Mouse (Mus musculus): ENCODE results near the gene St7. TPM values are rescaled to one million over a fixed set of nuclear protein-coding genes. Genes with fewer than 3 reads are reported as not detected.

St7 gene
- polyA plus RNA-seq, 1 experiment: 8.4 TPM

DNA sequence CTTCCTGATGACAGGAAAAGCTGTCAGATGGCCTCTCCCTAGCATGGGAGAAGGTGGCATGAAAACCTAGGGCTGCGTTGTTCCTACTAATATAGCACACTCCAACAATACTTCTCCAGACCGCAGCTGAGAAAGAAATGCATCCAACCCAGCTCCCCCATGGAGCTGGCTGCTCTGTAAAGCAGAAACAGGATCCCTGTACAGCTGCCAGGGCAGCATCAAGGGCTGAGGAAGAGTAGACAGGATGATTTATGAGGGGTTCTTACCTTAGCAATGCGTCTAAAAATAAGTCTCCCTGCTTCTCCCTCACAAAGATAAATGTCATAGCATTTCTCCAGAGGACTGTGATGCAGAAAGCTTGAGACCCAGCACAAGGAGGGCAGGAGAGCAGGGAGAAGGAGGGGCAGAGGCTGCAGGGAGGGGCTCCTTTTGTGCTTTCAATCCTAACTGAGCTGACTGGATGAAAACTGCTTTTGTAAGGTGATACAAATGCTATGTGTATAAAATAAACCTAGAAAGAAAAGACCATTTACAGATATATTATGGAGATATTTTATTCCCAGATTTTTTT lies 124.2 kb downstream of the St7 start:
- no peak overlapping the region for H3K4me3 ChIP-seq (ENCODE audit: insufficient read depth, poor library complexity, severe bottlenecking)
- no peak overlapping the region for H3ac ChIP-seq (ENCODE audit: control insufficient read depth, insufficient read length, low read depth)
- H3K36me3 ChIP-seq (ENCODE audit: control insufficient read depth, insufficient read depth): no peaks in the 10 kb centered on the region
- no peaks in the 10 kb centered on the region for H3K79me2 ChIP-seq (ENCODE audit: control insufficient read depth, insufficient read depth)
- TF ChIP-seq USF1 (IDR thresholded peaks at IDR 0.05; ENCODE audit: low read depth) (no peak), MAX (IDR thresholded peaks at IDR 0.05) (no peak), MYOG (IDR thresholded peaks at IDR 0.05; ENCODE audit: control insufficient read depth, extremely low read depth, insufficient read length) (no peak), CTCF (IDR thresholded peaks at IDR 0.05; ENCODE audit: control insufficient read depth, insufficient read depth, insufficient read length) (no peak), FOSL1 (IDR thresholded peaks at IDR 0.05; ENCODE audit: insufficient read depth, low read length, poor library complexity, severe bottlenecking) (no peak), MYOD1 (IDR thresholded peaks at IDR 0.05; ENCODE audit: control insufficient read depth, insufficient read length, low read depth) (no peak), CEBPB (IDR thresholded peaks at IDR 0.05; ENCODE audit: low read depth) (no peak)
- no peaks in the 10 kb centered on the region for H3K27me3 ChIP-seq (ENCODE audit: control insufficient read depth, insufficient read depth, insufficient read length)
- H3K79me3 ChIP-seq (ENCODE audit: low read depth): no peaks in the 10 kb centered on the region

DNA sequence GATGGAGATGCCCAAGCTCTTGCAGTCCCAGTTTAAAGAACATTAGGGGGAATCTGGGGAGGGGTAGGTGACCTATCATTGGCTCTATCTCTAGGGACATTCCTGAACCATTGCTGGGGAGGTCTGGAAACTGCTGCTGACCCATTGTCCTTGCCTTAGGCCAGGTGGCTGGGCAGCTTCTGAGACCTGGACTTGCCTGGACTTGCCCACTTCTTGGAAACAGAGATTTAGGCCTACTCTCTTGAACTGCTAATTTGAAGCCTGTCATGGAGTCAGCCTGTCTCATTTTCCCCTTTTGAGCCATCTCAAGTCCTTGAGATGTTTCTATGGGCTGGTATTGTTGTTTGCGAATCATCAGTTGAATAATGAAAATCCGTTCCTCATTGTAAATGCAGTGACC lies 130.9 kb downstream of the St7 start:
- Histone ChIP-seq H3K79me2 (ENCODE audit: control insufficient read depth, insufficient read depth) (no peaks in the 10 kb centered on the region), H3K79me3 (ENCODE audit: low read depth) (no peaks in the 10 kb centered on the region), H3K36me3 (ENCODE audit: control insufficient read depth, insufficient read depth) (no peaks in the 10 kb centered on the region), H3ac (ENCODE audit: control insufficient read depth, insufficient read length, low read depth) (no peak overlapping the region), H3K4me3 (ENCODE audit: insufficient read depth, poor library complexity, severe bottlenecking) (no peak overlapping the region), H3K27me3 (ENCODE audit: control insufficient read depth, insufficient read depth, insufficient read length) (no peaks in the 10 kb centered on the region)
- no peak for TF ChIP-seq MYOG (IDR thresholded peaks at IDR 0.05; ENCODE audit: control insufficient read depth, extremely low read depth, insufficient read length)
- no peak for TF ChIP-seq MAX (IDR thresholded peaks at IDR 0.05)
- no peak for TF ChIP-seq USF1 (IDR thresholded peaks at IDR 0.05; ENCODE audit: low read depth)
- no peak for TF ChIP-seq FOSL1 (IDR thresholded peaks at IDR 0.05; ENCODE audit: insufficient read depth, low read length, poor library complexity, severe bottlenecking)
- TF ChIP-seq CTCF (IDR thresholded peaks at IDR 0.05; ENCODE audit: control insufficient read depth, insufficient read depth, insufficient read length): no peak
- TF ChIP-seq MYOD1 (IDR thresholded peaks at IDR 0.05; ENCODE audit: control insufficient read depth, insufficient read length, low read depth): no peak
- no peak for TF ChIP-seq CEBPB (IDR thresholded peaks at IDR 0.05; ENCODE audit: low read depth)

DNA sequence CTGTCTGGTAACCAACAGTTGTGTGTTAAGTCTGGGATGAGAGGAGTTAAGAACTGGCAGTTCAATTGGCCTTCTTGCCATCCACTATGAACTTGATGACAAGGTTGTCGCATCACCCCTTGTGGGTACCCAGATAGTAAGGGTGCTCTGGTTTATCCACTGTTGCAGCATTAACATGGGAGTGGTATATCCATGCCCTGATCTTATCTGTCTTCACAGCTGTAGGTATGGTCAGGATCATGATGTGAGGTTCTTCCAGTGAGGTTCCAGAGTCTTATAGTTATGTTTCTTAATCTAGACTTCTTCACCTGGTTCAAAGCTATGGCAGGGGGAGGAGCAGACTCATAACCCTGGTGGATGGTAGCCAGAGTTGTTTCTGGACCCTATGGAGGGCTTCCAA lies 132.0 kb downstream of the St7 start:
- Histone ChIP-seq H3K4me3 (ENCODE audit: insufficient read depth, poor library complexity, severe bottlenecking) (no peak overlapping the region), H3K79me2 (ENCODE audit: control insufficient read depth, insufficient read depth) (no peaks in the 10 kb centered on the region), H3K36me3 (ENCODE audit: control insufficient read depth, insufficient read depth) (no peaks in the 10 kb centered on the region), H3K79me3 (ENCODE audit: low read depth) (no peaks in the 10 kb centered on the region), H3ac (ENCODE audit: control insufficient read depth, insufficient read length, low read depth) (no peak overlapping the region), H3K27me3 (ENCODE audit: control insufficient read depth, insufficient read depth, insufficient read length) (no peaks in the 10 kb centered on the region)
- no peak for TF ChIP-seq FOSL1 (IDR thresholded peaks at IDR 0.05; ENCODE audit: insufficient read depth, low read length, poor library complexity, severe bottlenecking)
- TF ChIP-seq MAX (IDR thresholded peaks at IDR 0.05): no peak
- TF ChIP-seq CEBPB (IDR thresholded peaks at IDR 0.05; ENCODE audit: low read depth): no peak
- TF ChIP-seq MYOD1 (IDR thresholded peaks at IDR 0.05; ENCODE audit: control insufficient read depth, insufficient read length, low read depth): no peak
- no peak for TF ChIP-seq CTCF (IDR thresholded peaks at IDR 0.05; ENCODE audit: control insufficient read depth, insufficient read depth, insufficient read length)
- no peak for TF ChIP-seq MYOG (IDR thresholded peaks at IDR 0.05; ENCODE audit: control insufficient read depth, extremely low read depth, insufficient read length)
- no peak for TF ChIP-seq USF1 (IDR thresholded peaks at IDR 0.05; ENCODE audit: low read depth)

DNA sequence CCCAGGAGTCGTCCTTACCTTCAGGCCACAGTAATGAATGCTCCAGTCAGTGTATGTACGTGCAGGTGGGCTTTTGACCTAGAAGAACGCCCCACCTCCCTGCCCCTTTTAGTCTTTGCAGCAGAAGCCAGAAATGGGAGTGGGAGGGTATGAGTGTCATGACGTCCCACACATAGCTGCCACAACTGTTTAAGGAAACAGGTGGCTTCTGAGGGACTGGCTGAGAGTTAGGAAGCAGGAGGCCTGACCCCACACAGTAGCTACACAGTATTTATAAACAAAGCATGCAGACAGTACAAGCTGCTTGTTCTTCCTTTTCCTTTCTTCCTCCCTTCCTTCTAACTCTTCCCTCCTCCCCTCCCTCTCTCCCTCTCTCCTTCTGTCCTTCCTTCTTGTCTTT lies 135.6 kb downstream of the St7 start:
- no peak overlapping the region for H3ac ChIP-seq (ENCODE audit: control insufficient read depth, insufficient read length, low read depth)
- H3K36me3 ChIP-seq (ENCODE audit: control insufficient read depth, insufficient read depth): no peaks in the 10 kb centered on the region

DNA sequence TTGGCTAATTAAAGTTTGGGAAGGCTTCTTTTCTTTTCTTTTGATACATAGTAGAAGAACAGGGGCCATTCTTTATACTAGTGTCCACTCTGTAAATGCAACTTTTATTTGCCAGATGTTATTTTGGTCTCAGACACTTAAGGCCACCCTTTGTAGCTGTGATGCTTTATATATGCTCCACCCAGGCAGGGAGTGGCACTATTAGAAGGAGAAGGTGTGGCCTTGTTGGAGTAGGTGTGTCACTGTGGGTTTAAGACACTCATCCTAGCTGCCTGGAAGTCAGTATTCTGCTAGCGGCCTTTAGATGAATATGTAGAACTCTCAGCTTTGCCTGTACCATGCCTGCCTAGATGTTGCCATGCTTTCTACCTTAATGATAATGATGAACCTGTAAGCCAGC lies 137.2 kb downstream of the St7 start:
- no peaks in the 10 kb centered on the region for H3K27me3 ChIP-seq (ENCODE audit: control insufficient read depth, insufficient read depth, insufficient read length)
- H3K79me3 ChIP-seq (ENCODE audit: low read depth): no peaks in the 10 kb centered on the region

More for the DNA sequence above, 135.6 kb downstream of the St7 start:
- H3K4me3 ChIP-seq (ENCODE audit: insufficient read depth, poor library complexity, severe bottlenecking): no peak overlapping the region
- no peaks in the 10 kb centered on the region for H3K79me3 ChIP-seq (ENCODE audit: low read depth)
- no peak for TF ChIP-seq CEBPB (IDR thresholded peaks at IDR 0.05; ENCODE audit: low read depth)
- H3K79me2 ChIP-seq (ENCODE audit: control insufficient read depth, insufficient read depth): no peaks in the 10 kb centered on the region
- no peaks in the 10 kb centered on the region for H3K27me3 ChIP-seq (ENCODE audit: control insufficient read depth, insufficient read depth, insufficient read length)

DNA sequence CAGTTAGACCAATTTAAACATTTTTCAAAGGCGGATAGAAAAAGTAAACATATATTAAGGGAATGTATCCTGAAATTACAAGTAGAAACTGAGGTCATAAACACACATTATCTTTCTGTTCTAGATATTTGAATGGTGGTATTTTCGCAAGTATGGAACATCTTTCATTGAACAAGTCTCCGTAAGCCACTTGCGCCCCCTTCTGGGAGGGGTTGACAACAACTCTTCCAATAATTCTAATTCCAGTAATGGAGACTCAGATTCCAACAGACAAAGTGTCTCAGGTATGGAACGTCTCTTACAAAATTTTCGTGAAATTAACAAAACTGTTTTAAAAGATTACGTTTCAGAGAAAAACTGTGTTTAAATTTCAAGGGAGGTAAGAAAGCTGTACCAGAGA lies 141.8 kb downstream of the St7 start:
- no peaks in the 10 kb centered on the region for H3K27me3 ChIP-seq (ENCODE audit: control insufficient read depth, insufficient read depth, insufficient read length)
- TF ChIP-seq CEBPB (IDR thresholded peaks at IDR 0.05; ENCODE audit: low read depth): no peak
- TF ChIP-seq CTCF (IDR thresholded peaks at IDR 0.05; ENCODE audit: control insufficient read depth, insufficient read depth, insufficient read length): peak; percentile 16

More for the DNA sequence above, 137.2 kb downstream of the St7 start:
- no peaks in the 10 kb centered on the region for H3K79me2 ChIP-seq (ENCODE audit: control insufficient read depth, insufficient read depth)
- no peak overlapping the region for H3ac ChIP-seq (ENCODE audit: control insufficient read depth, insufficient read length, low read depth)
- H3K36me3 ChIP-seq (ENCODE audit: control insufficient read depth, insufficient read depth): no peaks in the 10 kb centered on the region
- TF ChIP-seq USF1 (IDR thresholded peaks at IDR 0.05; ENCODE audit: low read depth): no peak
- no peak for TF ChIP-seq MYOG (IDR thresholded peaks at IDR 0.05; ENCODE audit: control insufficient read depth, extremely low read depth, insufficient read length)
- TF ChIP-seq MAX (IDR thresholded peaks at IDR 0.05): no peak
- TF ChIP-seq CTCF (IDR thresholded peaks at IDR 0.05; ENCODE audit: control insufficient read depth, insufficient read depth, insufficient read length): no peak
- no peak for TF ChIP-seq MYOD1 (IDR thresholded peaks at IDR 0.05; ENCODE audit: control insufficient read depth, insufficient read length, low read depth)
- TF ChIP-seq FOSL1 (IDR thresholded peaks at IDR 0.05; ENCODE audit: insufficient read depth, low read length, poor library complexity, severe bottlenecking): no peak
- H3K4me3 ChIP-seq (ENCODE audit: insufficient read depth, poor library complexity, severe bottlenecking): no peak overlapping the region

More for the DNA sequence above, 141.8 kb downstream of the St7 start:
- no peaks in the 10 kb centered on the region for H3K79me2 ChIP-seq (ENCODE audit: control insufficient read depth, insufficient read depth)
- no peaks in the 10 kb centered on the region for H3K79me3 ChIP-seq (ENCODE audit: low read depth)
- no peak overlapping the region for H3K4me3 ChIP-seq (ENCODE audit: insufficient read depth, poor library complexity, severe bottlenecking)
- H3K36me3 ChIP-seq (ENCODE audit: control insufficient read depth, insufficient read depth): no peaks in the 10 kb centered on the region
- H3ac ChIP-seq (ENCODE audit: control insufficient read depth, insufficient read length, low read depth): no peak overlapping the region
